Mouse (Mus musculus) liver, embryonic 15.5 days (tissue): Measurements from ENCODE around the gene Rab25. TPM values are rescaled to one million over a fixed set of nuclear protein-coding genes. Genes with fewer than 3 reads are reported as not detected.
A peak's percentile ranks its signal among the peaks of the same experiment; 100 is the strongest.

Experiments
- ATAC-seq: fragments of 200-750 bp; cut with Nextera tagmentation; 2 replicates; pipeline ENCODE4 v1.8.0; 2017; ENCODE audit warnings: moderate number of reproducible peaks, mild to moderate bottlenecking, moderate library complexity; ENCODE audit not compliant: insufficient read depth
- H3K27ac ChIP-seq: fragments of 300-500 bp; sonication (generic); replicated peaks from 2 replicates; pipeline ENCODE4 v1.5.1; 2015; ENCODE audit warnings: mild to moderate bottlenecking, inconsistent platforms
- H3K27me3 ChIP-seq: fragments of 300-500 bp; sonication (generic); 2 replicates; pipeline ENCODE4 v1.6.1; 2015; ENCODE audit warnings: mild to moderate bottlenecking, inconsistent platforms
- H3K36me3 ChIP-seq: fragments of 300-500 bp; sonication (generic); replicated peaks from 2 replicates; pipeline ENCODE4 v1.6.1; 2015; ENCODE audit warnings: moderate library complexity, mild to moderate bottlenecking, inconsistent platforms
- H3K4me1 ChIP-seq: fragments of 300-500 bp; sonication (generic); replicated peaks from 2 replicates; pipeline ENCODE4 v1.6.1; 2015; ENCODE audit warnings: inconsistent platforms
- H3K4me2 ChIP-seq: fragments of 300-500 bp; sonication (generic); 2 replicates; pipeline ENCODE4 v1.6.1; 2015; ENCODE audit warnings: moderate library complexity, mild to moderate bottlenecking, inconsistent platforms
- H3K4me3 ChIP-seq: fragments of 300-500 bp; sonication (generic); replicated peaks from 2 replicates; pipeline ENCODE4 v1.5.1; 2015; ENCODE audit warnings: mild to moderate bottlenecking, inconsistent platforms
- H3K9ac ChIP-seq: fragments of 300-500 bp; sonication (generic); 2 replicates; pipeline ENCODE4 v1.6.1; 2015; ENCODE audit warnings: moderate library complexity, mild to moderate bottlenecking, inconsistent platforms
- H3K9me3 ChIP-seq: fragments of 300-500 bp; sonication (generic); replicated peaks from 2 replicates; pipeline ENCODE4 v1.6.1; 2016; ENCODE audit warnings: inconsistent platforms
- WGBS: fragments of 180-500 bp; shearing (Covaris S2); methylation state at CpG from one replicate; pipeline ENCODE4 v1.1.7; 2015; ENCODE audit warnings: mixed read lengths; ENCODE audit not compliant: insufficient replicate concordance; 5-methylcytosine and 5-hydroxymethylcytosine counted together
- polyA plus RNA-seq: library from polyadenylated mRNA; unstranded; fragments of >200 nt; fragmentation: Nextera tagmentation; extraction: Ambion mirVana; gene quantifications from 2 replicates; pipeline ENCODE4 v1.2.1, GENCODE M21; 2015

Gene Rab25
- polyA plus RNA-seq, 1 experiment from 2014 or later, result not detected

- peak overlapping the region; percentile 76 for H3K27ac ChIP-seq
- peak overlapping the region; percentile 72 for H3K4me3 ChIP-seq
- H3K27me3 ChIP-seq, result peaks cover 33% of the 10 kb centered on the region
- H3K4me1 ChIP-seq, result peaks cover 71% of the 10 kb centered on the region
- peak overlapping the region; percentile 99 for H3K4me2 ChIP-seq
- WGBS, result under 1% methylated on average over 55 of the region's 63 CpGs
- peak overlapping the region; percentile 79 for H3K9ac ChIP-seq
- peak; percentile 58 for ATAC-seq
- H3K9me3 ChIP-seq, result no peaks in the 10 kb centered on the region
- no peaks in the 10 kb centered on the region for H3K36me3 ChIP-seq
Observed at GRCm38 (mm10) chr3:88531348-88532298, 16.5 kb downstream of the Rab25 start.

GRCm38 (mm10) chr3:88530082-88530864 lies 17.8 kb downstream of the Rab25 start:
- no peak for ATAC-seq
- Histone ChIP-seq H3K9me3 (no peaks in the 10 kb centered on the region), H3K27me3 (peaks cover 28% of the 10 kb centered on the region), H3K9ac (no peak overlapping the region), H3K4me1 (peaks cover 63% of the 10 kb centered on the region), H3K27ac (no peak overlapping the region), H3K4me3 (no peak overlapping the region), H3K4me2 (peak overlapping the region; percentile 99), H3K36me3 (no peaks in the 10 kb centered on the region)
- 49% methylated on average over 11 of the region's 11 CpGs for WGBS

- WGBS, result 58% methylated on average over 7 of the region's 7 CpGs
- Histone ChIP-seq H3K9me3 (no peaks in the 10 kb centered on the region), H3K4me1 (peaks cover 61% of the 10 kb centered on the region), H3K9ac (no peak overlapping the region), H3K4me2 (no peak overlapping the region), H3K4me3 (no peak overlapping the region), H3K27ac (no peak overlapping the region), H3K36me3 (no peaks in the 10 kb centered on the region), H3K27me3 (peaks cover 31% of the 10 kb centered on the region)
- no peak for ATAC-seq
Observed at GRCm38 (mm10) chr3:88529204-88530000, 18.7 kb downstream of the Rab25 start.

- no peaks in the 10 kb centered on the region for H3K36me3 ChIP-seq
- ATAC-seq, result no peak
- no peaks in the 10 kb centered on the region for H3K9me3 ChIP-seq
- no peak overlapping the region for H3K4me3 ChIP-seq
- no peak overlapping the region for H3K27ac ChIP-seq
- 79% methylated on average over 11 of the region's 11 CpGs for WGBS
- peaks cover 55% of the 10 kb centered on the region for H3K4me1 ChIP-seq
- peaks cover 30% of the 10 kb centered on the region for H3K27me3 ChIP-seq
- no peak overlapping the region for H3K9ac ChIP-seq
- H3K4me2 ChIP-seq, result no peak overlapping the region
Observed at GRCm38 (mm10) chr3:88528646-88529045, 19.5 kb downstream of the Rab25 start.

- 35% methylated on average over 8 of the region's 8 CpGs for WGBS
- peaks cover 24% of the 10 kb centered on the region for H3K27me3 ChIP-seq
- H3K4me3 ChIP-seq, result no peak overlapping the region
- H3K36me3 ChIP-seq, result no peaks in the 10 kb centered on the region
- H3K4me2 ChIP-seq, result no peak overlapping the region
- no peak overlapping the region for H3K9ac ChIP-seq
- no peak for ATAC-seq
- no peak overlapping the region for H3K27ac ChIP-seq
- no peaks in the 10 kb centered on the region for H3K9me3 ChIP-seq
- peaks cover 44% of the 10 kb centered on the region for H3K4me1 ChIP-seq
Observed at GRCm38 (mm10) chr3:88527565-88527964, 20.5 kb downstream of the Rab25 start.

- H3K4me1 ChIP-seq, result peaks cover 39% of the 10 kb centered on the region
- no peak overlapping the region for H3K27ac ChIP-seq
- ATAC-seq, result peak; percentile 63
- WGBS, result 28% methylated on average over 17 of the region's 17 CpGs
- H3K9ac ChIP-seq, result no peak overlapping the region
- H3K4me2 ChIP-seq, result no peak overlapping the region
- no peaks in the 10 kb centered on the region for H3K36me3 ChIP-seq
- H3K9me3 ChIP-seq, result no peaks in the 10 kb centered on the region
- no peak overlapping the region for H3K4me3 ChIP-seq
- H3K27me3 ChIP-seq, result peaks cover 20% of the 10 kb centered on the region
Observed at GRCm38 (mm10) chr3:88526157-88527131, 21.7 kb downstream of the Rab25 start.

GRCm38 (mm10) chr3:88525021-88525420 lies 23.1 kb downstream of the Rab25 start:
- Histone ChIP-seq H3K4me2 (no peak overlapping the region), H3K27ac (no peak overlapping the region), H3K9me3 (no peaks in the 10 kb centered on the region), H3K4me1 (peaks cover 27% of the 10 kb centered on the region), H3K27me3 (peaks cover 25% of the 10 kb centered on the region), H3K9ac (no peak overlapping the region), H3K4me3 (no peak overlapping the region), H3K36me3 (no peaks in the 10 kb centered on the region)
- WGBS, result 70% methylated on average over 5 of the region's 5 CpGs
- ATAC-seq, result no peak

GRCm38 (mm10) chr3:88523027-88523426 lies 25.1 kb downstream of the Rab25 start:
- Histone ChIP-seq H3K27ac (no peak overlapping the region), H3K36me3 (no peaks in the 10 kb centered on the region), H3K9me3 (no peaks in the 10 kb centered on the region), H3K27me3 (peaks cover 26% of the 10 kb centered on the region), H3K9ac (no peak overlapping the region), H3K4me1 (peaks cover 19% of the 10 kb centered on the region), H3K4me3 (no peak overlapping the region), H3K4me2 (no peak overlapping the region)
- 72% methylated on average over 8 of the region's 8 CpGs for WGBS
- ATAC-seq, result no peak

GRCm38 (mm10) chr3:88521803-88522331 lies 26.2 kb downstream of the Rab25 start:
- Histone ChIP-seq H3K36me3 (no peaks in the 10 kb centered on the region), H3K27me3 (peaks cover 28% of the 10 kb centered on the region), H3K9me3 (no peaks in the 10 kb centered on the region), H3K9ac (no peak overlapping the region), H3K4me3 (no peak overlapping the region), H3K4me2 (no peak overlapping the region), H3K4me1 (peaks cover 13% of the 10 kb centered on the region), H3K27ac (no peak overlapping the region)
- WGBS, result 9% methylated on average over 9 of the region's 9 CpGs
- ATAC-seq, result no peak; the same call in 1 of the 2 replicates

- Histone ChIP-seq H3K4me3 (no peak overlapping the region), H3K9me3 (no peaks in the 10 kb centered on the region), H3K9ac (no peak overlapping the region), H3K4me1 (peaks cover 12% of the 10 kb centered on the region), H3K4me2 (no peak overlapping the region), H3K36me3 (no peaks in the 10 kb centered on the region), H3K27me3 (peaks cover 34% of the 10 kb centered on the region), H3K27ac (no peak overlapping the region)
- WGBS, result 68% methylated on average over 6 of the region's 6 CpGs
- ATAC-seq, result no peak
Observed at GRCm38 (mm10) chr3:88521156-88521555, 26.9 kb downstream of the Rab25 start.
